Mouse (Mus musculus): ENCODE measurements at regions not wholly inside any gene's neighbourhood (a gene's known extent, or its start where the extent isn't known, plus 50 kb on each side); places are given as distances from the start of the nearest gene placed in this dataset.

GRCm38 (mm10) chr4:22151899-22152493 is 205.3 kb upstream of the Fbxl4 start:
- 20% methylated on average over 10 of the region's 10 CpGs for WGBS
- H3K27ac ChIP-seq (replicated peaks in 1 of 2; ENCODE audit: control insufficient read depth in 1 of 2, insufficient read depth in 1 of 2, low read depth in 2 of 2, low read length in 2 of 2): no peak overlapping the region
- H3K27me3 ChIP-seq (ENCODE audit: control insufficient read depth, insufficient read depth, low read length): peaks cover 5% of the 10 kb centered on the region
- H3K4me1 ChIP-seq (ENCODE audit: control insufficient read depth in 2 of 2, insufficient read depth in 2 of 2, low read length in 2 of 2): no peaks in the 10 kb centered on the region; a peak in 2 of 4 replicates
- ATAC-seq (ENCODE audit: insufficient number of reproducible peaks, insufficient read depth, low FRiP score, low read depth): no peak
- no peaks in the 10 kb centered on the region for H3K36me3 ChIP-seq (ENCODE audit: control insufficient read depth, insufficient read depth, low read length)
- H3K4me2 ChIP-seq (ENCODE audit: low read length): peak overlapping the region; percentile 22; the same call in 1 of the 2 replicates
- H3K9ac ChIP-seq (ENCODE audit: low read length): no peak overlapping the region
- no peaks in the 10 kb centered on the region for H3K9me3 ChIP-seq (ENCODE audit: control insufficient read depth, low read length)
- H3K4me3 ChIP-seq (ENCODE audit: control insufficient read depth in 1 of 2, insufficient read depth in 1 of 2, low read depth in 1 of 2, low read length in 2 of 2): no peak overlapping the region

GRCm38 (mm10) chr4:22152971-22153544 is 204.3 kb upstream of the Fbxl4 start:
- H3K27ac ChIP-seq (replicated peaks in 1 of 2; ENCODE audit: control insufficient read depth in 1 of 2, insufficient read depth in 1 of 2, low read depth in 2 of 2, low read length in 2 of 2): no peak overlapping the region
- ATAC-seq (ENCODE audit: insufficient number of reproducible peaks, insufficient read depth, low FRiP score, low read depth): no peak
- H3K9me3 ChIP-seq (ENCODE audit: control insufficient read depth, low read length): no peaks in the 10 kb centered on the region
- 9% methylated on average over 7 of the region's 7 CpGs for whole genome bisulfite sequencing
- H3K4me2 ChIP-seq (ENCODE audit: low read length): no peak overlapping the region
- H3K36me3 ChIP-seq (ENCODE audit: control insufficient read depth, insufficient read depth, low read length): no peaks in the 10 kb centered on the region
- no peak overlapping the region for H3K9ac ChIP-seq (ENCODE audit: low read length)
- peaks cover 5% of the 10 kb centered on the region for H3K27me3 ChIP-seq (ENCODE audit: control insufficient read depth, insufficient read depth, low read length)
- no peak overlapping the region for H3K4me3 ChIP-seq (ENCODE audit: control insufficient read depth in 1 of 2, insufficient read depth in 1 of 2, low read depth in 1 of 2, low read length in 2 of 2)
- no peaks in the 10 kb centered on the region; a peak in 2 of 4 replicates for H3K4me1 ChIP-seq (ENCODE audit: control insufficient read depth in 2 of 2, insufficient read depth in 2 of 2, low read length in 2 of 2)

GRCm38 (mm10) chr4:22153620-22154019 is 203.7 kb upstream of the Fbxl4 start:
- no peaks in the 10 kb centered on the region for H3K9me3 ChIP-seq (ENCODE audit: control insufficient read depth, low read length)
- 38% methylated on average over 6 of the region's 6 CpGs for WGBS
- no peaks in the 10 kb centered on the region; a peak in 2 of 4 replicates for H3K4me1 ChIP-seq (ENCODE audit: control insufficient read depth in 2 of 2, insufficient read depth in 2 of 2, low read length in 2 of 2)
- H3K27ac ChIP-seq (replicated peaks in 1 of 2; ENCODE audit: control insufficient read depth in 1 of 2, insufficient read depth in 1 of 2, low read depth in 2 of 2, low read length in 2 of 2): no peak overlapping the region
- no peak for ATAC-seq (ENCODE audit: insufficient number of reproducible peaks, insufficient read depth, low FRiP score, low read depth)
- H3K27me3 ChIP-seq (ENCODE audit: control insufficient read depth, insufficient read depth, low read length): peaks cover 5% of the 10 kb centered on the region
- H3K36me3 ChIP-seq (ENCODE audit: control insufficient read depth, insufficient read depth, low read length): no peaks in the 10 kb centered on the region
- H3K9ac ChIP-seq (ENCODE audit: low read length): no peak overlapping the region
- no peak overlapping the region for H3K4me3 ChIP-seq (ENCODE audit: control insufficient read depth in 1 of 2, insufficient read depth in 1 of 2, low read depth in 1 of 2, low read length in 2 of 2)
- no peak overlapping the region for H3K4me2 ChIP-seq (ENCODE audit: low read length)

GRCm38 (mm10) chr4:22186422-22186821 is 170.9 kb upstream of the Fbxl4 start:
- ATAC-seq (ENCODE audit: insufficient number of reproducible peaks, insufficient read depth, low FRiP score, low read depth): no peak
- Histone ChIP-seq H3K9ac (ENCODE audit: low read length) (no peak overlapping the region), H3K4me2 (ENCODE audit: low read length) (no peak overlapping the region), H3K9me3 (ENCODE audit: control insufficient read depth, low read length) (no peaks in the 10 kb centered on the region), H3K4me3 (ENCODE audit: control insufficient read depth in 1 of 2, insufficient read depth in 1 of 2, low read depth in 1 of 2, low read length in 2 of 2) (no peak overlapping the region), H3K4me1 (ENCODE audit: control insufficient read depth in 2 of 2, insufficient read depth in 2 of 2, low read length in 2 of 2) (no peaks in the 10 kb centered on the region), H3K27ac (replicated peaks in 1 of 2; ENCODE audit: control insufficient read depth in 1 of 2, insufficient read depth in 1 of 2, low read depth in 2 of 2, low read length in 2 of 2) (no peak overlapping the region), H3K27me3 (ENCODE audit: control insufficient read depth, insufficient read depth, low read length) (no peaks in the 10 kb centered on the region), H3K36me3 (ENCODE audit: control insufficient read depth, insufficient read depth, low read length) (no peaks in the 10 kb centered on the region)
- WGBS: 63% methylated on average over 1 of the region's 1 CpGs

- Histone ChIP-seq H3K4me1 (ENCODE audit: control insufficient read depth in 2 of 2, insufficient read depth in 2 of 2, low read length in 2 of 2) (no peaks in the 10 kb centered on the region), H3K4me3 (ENCODE audit: control insufficient read depth in 1 of 2, insufficient read depth in 1 of 2, low read depth in 1 of 2, low read length in 2 of 2) (no peak overlapping the region), H3K27ac (replicated peaks in 1 of 2; ENCODE audit: control insufficient read depth in 1 of 2, insufficient read depth in 1 of 2, low read depth in 2 of 2, low read length in 2 of 2) (no peak overlapping the region), H3K9me3 (ENCODE audit: control insufficient read depth, low read length) (no peaks in the 10 kb centered on the region), H3K4me2 (ENCODE audit: low read length) (no peak overlapping the region), H3K27me3 (ENCODE audit: control insufficient read depth, insufficient read depth, low read length) (no peaks in the 10 kb centered on the region), H3K9ac (ENCODE audit: low read length) (no peak overlapping the region), H3K36me3 (ENCODE audit: control insufficient read depth, insufficient read depth, low read length) (no peaks in the 10 kb centered on the region)
- 83% methylated on average over 13 of the region's 13 CpGs for WGBS
- no peak for ATAC-seq (ENCODE audit: insufficient number of reproducible peaks, insufficient read depth, low FRiP score, low read depth)
Measured at GRCm38 (mm10) chr4:22188141-22189006, 169.0 kb upstream of the Fbxl4 start.

- Histone ChIP-seq H3K27ac (replicated peaks in 1 of 2; ENCODE audit: control insufficient read depth in 1 of 2, insufficient read depth in 1 of 2, low read depth in 2 of 2, low read length in 2 of 2) (no peak overlapping the region), H3K36me3 (ENCODE audit: control insufficient read depth, insufficient read depth, low read length) (no peaks in the 10 kb centered on the region), H3K4me2 (ENCODE audit: low read length) (no peak overlapping the region), H3K27me3 (ENCODE audit: control insufficient read depth, insufficient read depth, low read length) (no peaks in the 10 kb centered on the region), H3K4me1 (ENCODE audit: control insufficient read depth in 2 of 2, insufficient read depth in 2 of 2, low read length in 2 of 2) (no peaks in the 10 kb centered on the region), H3K4me3 (ENCODE audit: control insufficient read depth in 1 of 2, insufficient read depth in 1 of 2, low read depth in 1 of 2, low read length in 2 of 2) (no peak overlapping the region), H3K9me3 (ENCODE audit: control insufficient read depth, low read length) (no peaks in the 10 kb centered on the region), H3K9ac (ENCODE audit: low read length) (no peak overlapping the region)
- WGBS: 65% methylated on average over 3 of the region's 3 CpGs
- no peak for ATAC-seq (ENCODE audit: insufficient number of reproducible peaks, insufficient read depth, low FRiP score, low read depth)
Measured at GRCm38 (mm10) chr4:22196501-22196900, 160.8 kb upstream of the Fbxl4 start.

GRCm38 (mm10) chr4:22208531-22208930 is 148.8 kb upstream of the Fbxl4 start:
- 75% methylated on average over 5 of the region's 5 CpGs for WGBS
- H3K27ac ChIP-seq (replicated peaks in 1 of 2; ENCODE audit: control insufficient read depth in 1 of 2, insufficient read depth in 1 of 2, low read depth in 2 of 2, low read length in 2 of 2): no peak overlapping the region

More at GRCm38 (mm10) chr4:22208531-22208930, 148.8 kb upstream of the Fbxl4 start:
- no peaks in the 10 kb centered on the region for H3K36me3 ChIP-seq (ENCODE audit: control insufficient read depth, insufficient read depth, low read length)
- no peak overlapping the region for H3K4me3 ChIP-seq (ENCODE audit: control insufficient read depth in 1 of 2, insufficient read depth in 1 of 2, low read depth in 1 of 2, low read length in 2 of 2)
- H3K9me3 ChIP-seq (ENCODE audit: control insufficient read depth, low read length): no peaks in the 10 kb centered on the region
- H3K9ac ChIP-seq (ENCODE audit: low read length): no peak overlapping the region
- H3K27me3 ChIP-seq (ENCODE audit: control insufficient read depth, insufficient read depth, low read length): no peaks in the 10 kb centered on the region
- ATAC-seq (ENCODE audit: insufficient number of reproducible peaks, insufficient read depth, low FRiP score, low read depth): no peak
- H3K4me2 ChIP-seq (ENCODE audit: low read length): no peak overlapping the region
- H3K4me1 ChIP-seq (ENCODE audit: control insufficient read depth in 2 of 2, insufficient read depth in 2 of 2, low read length in 2 of 2): no peaks in the 10 kb centered on the region

Measured in heart, embryonic 14.5 days (tissue).